Mouse (Mus musculus) regulatory T cell (primary cell): Measurements from ENCODE around the gene Mreg.

Experiments
- in situ Hi-C: fragments of 300-600 bp; cut with MboI, MseI; formaldehyde crosslinking; loops from one replicate; pipeline ENCODE4 v1.15.1; 2025; ENCODE audit warnings: high pct_unique_total_duplicates

Mreg gene

DNA sequence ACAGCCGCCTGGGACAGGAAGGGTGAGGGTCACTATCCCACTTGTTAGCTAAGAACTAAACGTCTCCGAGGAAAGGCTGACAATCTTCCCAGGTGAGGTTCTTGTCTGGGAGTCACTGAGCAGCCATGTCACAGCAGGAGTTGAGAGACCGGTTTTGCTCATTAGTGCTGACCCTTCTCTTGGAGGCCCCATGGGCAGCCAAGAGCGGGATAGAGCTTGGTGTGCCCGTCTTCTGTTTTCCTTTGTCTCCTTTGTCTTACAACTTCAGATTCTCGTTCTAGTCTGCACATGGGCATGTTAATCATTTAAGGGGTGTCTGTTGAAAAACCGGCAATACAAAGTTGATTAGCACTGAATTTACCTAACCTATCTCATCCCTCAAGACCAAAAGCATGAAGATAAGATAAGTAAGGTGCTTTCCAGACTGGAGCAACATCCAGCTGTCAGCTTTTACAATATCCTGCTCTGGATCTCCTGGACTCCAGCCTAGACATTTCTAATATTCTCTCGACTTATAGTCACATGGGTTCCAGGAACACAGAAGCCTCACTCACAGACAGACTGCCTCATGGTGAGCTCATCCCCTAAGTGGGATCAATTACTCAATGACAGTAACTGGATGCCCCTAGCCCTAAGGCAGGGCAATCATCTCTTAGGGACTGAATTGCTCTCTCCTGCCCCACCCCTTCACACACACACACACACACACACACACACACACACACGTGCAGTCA lies 15.3 kb downstream of the Mreg start:
- in situ Hi-C loops, result loop anchor here (25.0 kb wide), 1 partner anchor 641 kb away; no protein-coding TSS in a partner anchor

GRCm38 (mm10) chr1:72196123-72196522 lies 16.0 kb downstream of the Mreg start:
- in situ Hi-C loops, result loop anchor here (25.0 kb wide), 1 partner anchor 641 kb away; no protein-coding TSS in a partner anchor

DNA sequence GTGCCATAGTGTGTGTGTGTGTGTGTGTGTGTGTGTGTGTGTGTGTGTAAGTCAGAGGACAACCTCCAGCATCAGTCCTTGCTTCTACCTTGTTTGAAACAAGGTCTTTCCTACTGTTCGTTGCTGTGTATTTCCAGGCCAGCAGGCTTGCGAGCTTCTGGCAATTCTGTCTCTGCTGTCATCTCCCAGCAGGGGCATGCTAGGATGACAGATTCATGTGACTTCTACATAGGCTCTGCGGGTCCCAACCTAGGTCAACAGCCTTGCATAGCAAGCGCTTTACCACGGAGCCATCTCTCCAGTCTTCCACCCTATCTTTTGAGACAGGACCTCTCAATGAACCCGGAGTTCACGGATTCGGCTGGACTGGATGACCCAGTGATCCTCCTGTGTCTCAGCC lies 20.7 kb downstream of the Mreg start:
- in situ Hi-C loops, result loop anchor here (25.0 kb wide), 1 partner anchor 646 kb away; no protein-coding TSS in a partner anchor

DNA sequence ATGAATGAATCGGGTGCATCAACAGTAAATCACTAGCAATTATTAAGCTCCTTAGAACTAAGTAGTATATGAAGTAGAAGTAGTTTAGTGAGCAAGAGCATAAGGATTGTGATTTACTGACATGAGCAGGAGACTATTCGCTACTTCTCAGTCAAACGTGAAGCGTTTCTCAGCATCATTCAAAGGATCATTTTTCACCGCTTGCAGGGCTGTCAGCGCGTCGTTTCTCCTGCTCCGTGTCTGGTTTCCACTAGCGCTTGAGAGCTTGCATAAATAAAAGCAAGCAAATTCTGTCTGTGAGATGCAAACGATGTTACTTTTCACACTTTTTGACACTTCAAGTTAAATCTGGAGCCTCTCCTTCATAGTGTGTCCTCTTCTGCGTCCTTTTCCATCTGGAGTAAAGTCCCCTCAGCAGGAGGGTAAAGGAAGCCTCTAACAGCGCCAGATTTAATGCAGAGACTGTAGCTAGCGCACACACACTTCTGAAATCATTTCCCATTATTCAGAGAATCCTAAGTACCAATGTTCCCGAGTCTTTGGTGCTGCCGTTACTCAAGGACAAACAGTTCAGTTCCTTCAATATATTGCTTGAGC lies 23.9 kb downstream of the Mreg start:
- in situ Hi-C loops, result loop anchor here (25.0 kb wide), 1 partner anchor 649 kb away; no protein-coding TSS in a partner anchor

GRCm38 (mm10) chr1:72187486-72187885 lies 24.6 kb downstream of the Mreg start:
- in situ Hi-C loops, result loop anchor here (25.0 kb wide), 1 partner anchor 650 kb away; no protein-coding TSS in a partner anchor

- in situ Hi-C loops, result loop anchor here (25.0 kb wide), 1 partner anchor 651 kb away; no protein-coding TSS in a partner anchor
These were observed 26.0 kb downstream of the Mreg start for GRCm38 (mm10) chr1:72186151-72186550.

GRCm38 (mm10) chr1:72183554-72183953 lies 28.6 kb downstream of the Mreg start:
- in situ Hi-C loops, result loop anchor here (25.0 kb wide), 1 partner anchor 654 kb away; no protein-coding TSS in a partner anchor

GRCm38 (mm10) chr1:72182930-72183499 lies 29.1 kb downstream of the Mreg start:
- in situ Hi-C loops, result loop anchor here (25.0 kb wide), 1 partner anchor 654 kb away; no protein-coding TSS in a partner anchor

DNA sequence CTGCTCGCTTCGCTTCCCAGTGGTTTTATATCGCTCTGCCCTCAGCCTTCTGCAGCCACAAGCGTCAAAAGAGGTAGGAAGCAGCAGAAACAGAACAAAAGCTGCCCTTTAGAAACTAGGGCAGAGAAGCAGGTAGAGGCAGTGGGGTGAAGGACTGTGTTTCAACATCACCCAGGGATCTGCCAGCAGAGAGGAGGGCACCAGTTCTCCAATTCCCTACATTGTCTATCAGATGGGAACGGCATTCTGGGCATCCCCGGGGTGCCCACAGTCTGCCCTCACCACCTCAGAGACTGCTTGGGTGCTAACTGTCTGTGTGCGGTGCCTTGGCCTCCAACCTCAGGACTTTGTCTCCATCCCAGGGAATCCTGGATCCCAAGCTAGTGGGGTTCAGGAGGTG lies 32.2 kb downstream of the Mreg start:
- in situ Hi-C loops, result loop anchor here (25.0 kb wide), 1 partner anchor 657 kb away; no protein-coding TSS in a partner anchor

DNA sequence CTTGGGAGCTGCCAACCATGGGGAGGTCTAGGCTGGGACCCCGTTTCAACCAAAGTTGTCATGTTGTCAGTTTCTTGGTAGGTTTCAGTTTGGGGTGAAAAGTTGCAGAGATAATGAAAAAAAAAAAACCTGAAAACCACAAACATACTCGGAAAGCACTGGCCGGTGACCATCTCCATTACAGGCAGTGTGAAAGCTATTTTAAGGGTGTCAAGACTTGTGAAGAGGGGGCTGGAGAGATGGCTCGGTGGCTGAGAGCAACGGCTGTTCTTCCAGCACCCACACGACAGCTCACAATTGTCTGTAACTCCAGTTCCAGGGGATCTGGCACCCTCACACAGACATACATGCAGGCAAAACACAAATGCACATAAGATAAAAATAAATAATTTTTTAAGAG lies 35.9 kb downstream of the Mreg start:
- in situ Hi-C loops, result loop anchor here (25.0 kb wide), 1 partner anchor 661 kb away; no protein-coding TSS in a partner anchor

- in situ Hi-C loops, result no loop called here
These were observed 37.9 kb downstream of the Mreg start for GRCm38 (mm10) chr1:72174183-72174582.

DNA sequence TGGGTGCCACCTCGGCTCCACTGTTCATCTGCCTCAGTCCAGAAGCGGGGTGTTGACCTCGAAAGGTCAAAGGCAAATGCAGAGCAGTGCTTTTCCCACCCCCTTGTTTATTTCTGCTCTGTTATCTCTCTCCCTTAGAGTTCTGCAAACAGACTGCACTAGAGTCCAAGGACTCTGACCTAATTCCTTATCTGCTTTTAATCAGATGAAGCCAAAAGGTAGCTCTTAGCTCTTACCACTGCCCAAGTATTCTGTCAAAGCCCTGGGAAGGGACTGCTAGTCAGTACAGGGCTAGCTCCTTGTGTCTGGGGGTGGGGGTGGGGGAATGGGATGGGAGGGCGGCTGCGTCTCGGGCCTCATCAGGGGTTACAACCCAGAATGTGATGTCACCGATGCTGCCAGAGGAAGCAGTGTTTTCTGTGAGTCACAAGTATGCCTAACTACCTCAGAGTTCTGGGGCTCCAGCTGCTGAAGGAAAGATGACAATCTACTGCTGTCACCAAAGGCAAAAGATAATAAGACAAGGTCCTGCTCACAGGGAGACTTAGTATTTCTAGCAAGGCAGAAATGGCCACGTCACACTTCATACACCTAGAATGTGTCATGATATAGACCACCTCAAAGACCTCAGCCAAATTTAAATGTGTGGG lies 38.6 kb downstream of the Mreg start:
- in situ Hi-C loops, result no loop called here

- in situ Hi-C loops, result no loop called here
These were observed 39.3 kb downstream of the Mreg start for GRCm38 (mm10) chr1:72172788-72173187.

DNA sequence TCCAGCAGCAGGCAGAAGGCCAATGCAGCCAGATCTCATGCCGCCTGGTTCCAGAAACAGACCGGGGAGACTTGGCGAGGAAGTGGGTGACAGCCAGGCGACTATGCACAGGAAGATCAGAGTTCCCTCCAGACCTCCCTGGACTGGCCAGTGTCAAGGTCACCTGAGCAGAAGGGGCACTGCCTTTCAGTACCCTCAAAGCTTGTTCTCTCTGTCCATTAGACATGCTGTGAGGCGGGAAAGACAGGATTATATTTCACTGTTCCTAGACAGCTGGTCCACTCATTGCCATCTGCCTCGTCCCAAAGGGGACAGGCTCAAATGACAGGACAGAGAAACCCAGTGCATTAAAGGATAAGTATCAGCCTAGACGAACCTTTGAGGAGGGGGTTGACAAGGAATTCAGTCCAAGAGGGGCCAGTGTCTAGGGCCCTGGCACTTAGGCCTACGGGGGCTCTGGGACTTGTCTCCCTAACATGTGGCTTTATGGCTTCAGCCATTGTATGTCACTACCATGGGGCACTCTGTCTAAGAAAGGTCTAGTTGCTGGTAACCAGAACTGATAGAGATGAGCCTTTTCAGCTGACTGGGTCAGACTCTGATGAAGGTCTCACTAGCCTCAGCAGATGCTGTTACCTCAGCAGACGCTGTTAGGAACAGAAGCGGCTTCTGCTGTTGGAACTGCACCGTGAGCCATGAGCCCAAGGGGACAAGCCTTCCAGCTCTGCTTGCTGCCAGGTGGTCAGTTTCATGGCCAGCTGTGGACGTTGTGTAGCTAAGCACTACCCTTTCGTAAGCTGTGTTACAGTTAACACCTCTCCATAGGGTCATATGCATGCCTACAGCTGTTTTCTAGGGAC lies 40.9 kb downstream of the Mreg start:
- in situ Hi-C loops, result no loop called here

GRCm38 (mm10) chr1:72167024-72167423 lies 45.1 kb downstream of the Mreg start:
- in situ Hi-C loops, result no loop called here

DNA sequence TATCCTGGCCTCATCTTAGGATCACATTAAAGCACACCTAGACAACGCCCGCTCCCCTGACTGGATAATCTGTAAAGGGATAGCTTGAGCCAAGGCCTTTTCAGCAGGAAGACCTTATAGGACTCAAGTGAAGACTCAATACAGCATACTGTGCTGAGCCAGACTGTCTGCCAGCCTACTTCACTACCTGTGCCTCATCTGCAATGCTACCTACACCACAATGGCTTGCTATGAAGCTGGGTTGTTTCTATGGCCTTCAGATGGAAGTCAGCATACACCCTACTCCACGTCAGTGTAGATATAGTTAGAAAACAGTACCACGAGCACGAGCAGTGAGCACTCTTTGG lies 45.7 kb downstream of the Mreg start:
- in situ Hi-C loops, result no loop called here

- in situ Hi-C loops, result no loop called here
These were observed 46.2 kb downstream of the Mreg start for GRCm38 (mm10) chr1:72165723-72166467.

GRCm38 (mm10) chr1:72160321-72160720 lies 51.8 kb downstream of the Mreg start:
- in situ Hi-C loops, result no loop called here

DNA sequence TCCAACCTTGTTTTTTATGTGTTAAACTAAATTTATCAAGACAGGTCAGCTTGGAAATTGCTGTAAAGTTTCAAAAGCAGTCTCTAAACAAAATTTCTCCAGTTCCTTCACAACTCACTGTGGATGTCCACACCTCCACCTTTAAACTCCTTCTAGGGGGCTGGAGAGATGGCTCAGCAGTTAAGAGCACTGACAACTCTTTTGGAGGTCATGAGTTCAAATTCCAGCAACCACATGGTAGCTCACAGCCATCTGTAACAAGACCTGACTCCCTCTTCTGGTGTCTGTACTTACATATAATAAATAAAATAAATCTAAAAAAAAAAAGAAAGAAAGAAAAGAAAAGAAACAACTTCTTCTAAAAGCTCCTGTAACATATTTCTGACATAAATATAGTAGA lies 67.1 kb downstream of the Mreg start:
- in situ Hi-C loops, result no loop called here

DNA sequence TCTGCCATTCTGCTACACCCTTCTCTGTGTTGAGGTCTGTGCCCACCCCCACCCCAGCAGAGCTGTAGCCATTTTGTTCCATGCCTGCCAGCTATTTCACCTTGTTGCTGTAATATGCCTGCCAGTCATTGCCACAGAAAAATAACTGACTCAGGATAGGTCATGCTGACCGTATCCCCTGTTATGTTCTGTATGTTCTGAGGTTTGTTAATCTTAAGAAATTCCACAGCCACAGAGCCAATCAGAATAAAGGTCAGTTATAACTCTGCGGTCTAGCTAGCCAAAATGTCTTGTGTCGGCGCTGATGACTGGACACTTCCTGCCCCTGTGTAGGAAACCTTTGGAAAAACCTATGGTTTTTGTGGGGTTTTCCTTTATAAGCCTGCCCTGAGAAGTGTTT lies 67.7 kb downstream of the Mreg start:
- in situ Hi-C loops, result no loop called here
